Mouse (Mus musculus) gastrocnemius, adult 2 months (tissue): ENCODE results near the gene Tnks1bp1. TPM values are rescaled to one million over a fixed set of nuclear protein-coding genes. Genes with fewer than 3 reads are reported as not detected.
A peak's percentile ranks its signal among the peaks of the same experiment; 100 is the strongest.

Experiments
- DNase-seq: peaks from one replicate; pipeline ENCODE4 v3.0.0; 2022
- H3K27ac ChIP-seq: fragments of 200-600 bp; 2 replicates; pipeline ENCODE4 v1.8.1; 2022; ENCODE audit warnings: mild to moderate bottlenecking
- H3K4me3 ChIP-seq: fragments of 200-600 bp; 2 replicates; pipeline ENCODE4 v1.8.1; 2022; ENCODE audit warnings: mild to moderate bottlenecking, moderate library complexity
- CTCF ChIP-seq: fragments of 200-600 bp; IDR thresholded peaks from 2 replicates; pipeline ENCODE4 v1.8.1; 2022; ENCODE audit warnings: antibody characterized with exemption, mild to moderate bottlenecking, moderate library complexity
- intact Hi-C: fragments of 180-260 bp; cut with DNase I; formaldehyde crosslinking; loops from one replicate; pipeline ENCODE4 v1.15.1; 2025
- total RNA-seq, 2 experiments: library from RNA; stranded (reverse); gene quantifications; 2 replicates each; pipeline ENCODE4 v1.2.3; 2021

The Tnks1bp1 gene
- total RNA-seq, 2 experiments from 2014 or later: 23.3 to 29.7 TPM

GRCm38 (mm10) chr2:85022043-85022442, 25.8 kb upstream of the Tnks1bp1 start:
- no peak overlapping the region for H3K27ac ChIP-seq
- intact Hi-C loops: loop anchor here (5.0 kb wide), 1 partner anchor 225 kb away; no protein-coding TSS in a partner anchor
- TF ChIP-seq CTCF: peak; percentile 63
- DNase-seq: no peak
- no peak overlapping the region for H3K4me3 ChIP-seq

GRCm38 (mm10) chr2:85026178-85026577, 21.6 kb upstream of the Tnks1bp1 start:
- no peak overlapping the region for H3K4me3 ChIP-seq
- no peak for DNase-seq
- no peak overlapping the region for H3K27ac ChIP-seq
- intact Hi-C loops: no loop called here
- TF ChIP-seq CTCF: no peak

GRCm38 (mm10) chr2:85027281-85027680, 20.5 kb upstream of the Tnks1bp1 start:
- no peak for TF ChIP-seq CTCF
- Histone ChIP-seq H3K4me3 (no peak overlapping the region), H3K27ac (no peak overlapping the region)
- intact Hi-C loops: no loop called here
- DNase-seq: no peak

- H3K4me3 ChIP-seq: no peak overlapping the region
- intact Hi-C loops: loop anchor here (10.0 kb wide), 1 partner anchor 305 kb away; the partner anchor contains the start of gene Clp1
- H3K27ac ChIP-seq: no peak overlapping the region
- DNase-seq: no peak
- TF ChIP-seq CTCF: no peak
Observed at GRCm38 (mm10) chr2:85029897-85030296, 17.9 kb upstream of the Tnks1bp1 start.

DNA sequence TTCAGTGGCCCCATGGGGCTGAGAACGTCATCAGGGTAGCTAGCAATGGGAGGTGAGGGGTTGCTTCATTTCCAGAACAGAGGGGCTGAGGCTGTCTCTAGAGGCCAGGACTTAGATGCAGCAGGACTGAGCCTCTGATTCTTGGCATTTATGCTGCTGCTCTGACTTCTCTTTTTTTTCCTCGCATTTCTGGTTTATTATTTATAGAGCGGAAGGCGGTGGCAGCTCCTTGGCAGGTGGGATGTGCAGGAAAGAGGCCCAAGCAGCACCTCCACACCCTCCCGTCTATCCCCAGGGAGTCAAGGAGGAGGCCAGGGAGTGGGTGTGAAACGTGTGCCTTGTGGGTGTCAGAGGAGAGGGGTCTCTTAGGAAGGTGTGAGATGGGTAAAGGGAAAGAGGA, 16.8 kb upstream of the Tnks1bp1 start:
- Histone ChIP-seq H3K27ac (no peak overlapping the region), H3K4me3 (no peak overlapping the region)
- DNase-seq: no peak
- intact Hi-C loops: loop anchor here (10.0 kb wide), 1 partner anchor 306 kb away; the partner anchor contains the start of gene Clp1
- no peak for TF ChIP-seq CTCF

GRCm38 (mm10) chr2:85033121-85033520, 14.7 kb upstream of the Tnks1bp1 start:
- no peak overlapping the region for H3K4me3 ChIP-seq
- no peak for TF ChIP-seq CTCF
- H3K27ac ChIP-seq: no peak overlapping the region
- DNase-seq: no peak
- intact Hi-C loops: loop anchor here (10.0 kb wide), 1 partner anchor 308 kb away; the partner anchor contains the start of gene Clp1

DNA sequence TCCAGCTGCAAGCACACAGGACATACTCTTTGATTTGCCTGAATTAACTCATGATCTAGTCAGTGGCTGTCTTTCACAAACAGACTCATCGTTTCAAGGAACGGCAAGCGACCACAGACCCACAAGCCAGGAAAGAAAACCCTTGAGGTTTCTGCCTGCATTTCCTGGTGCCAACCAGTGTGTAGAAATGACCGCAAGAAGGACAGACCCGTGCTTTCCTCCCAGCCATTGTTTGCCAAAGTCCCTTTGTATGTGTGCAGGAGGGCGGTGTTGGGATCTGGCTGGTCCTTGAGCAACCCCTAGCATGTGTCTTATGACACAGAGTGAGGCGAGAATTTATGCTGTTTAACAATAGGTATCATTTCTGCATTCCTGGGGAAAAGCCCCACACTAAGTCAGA, 13.7 kb upstream of the Tnks1bp1 start:
- H3K4me3 ChIP-seq: no peak overlapping the region
- DNase-seq: no peak
- H3K27ac ChIP-seq: no peak overlapping the region
- intact Hi-C loops: loop anchor here (10.0 kb wide), 1 partner anchor 309 kb away; the partner anchor contains the start of gene Clp1
- no peak for TF ChIP-seq CTCF

DNA sequence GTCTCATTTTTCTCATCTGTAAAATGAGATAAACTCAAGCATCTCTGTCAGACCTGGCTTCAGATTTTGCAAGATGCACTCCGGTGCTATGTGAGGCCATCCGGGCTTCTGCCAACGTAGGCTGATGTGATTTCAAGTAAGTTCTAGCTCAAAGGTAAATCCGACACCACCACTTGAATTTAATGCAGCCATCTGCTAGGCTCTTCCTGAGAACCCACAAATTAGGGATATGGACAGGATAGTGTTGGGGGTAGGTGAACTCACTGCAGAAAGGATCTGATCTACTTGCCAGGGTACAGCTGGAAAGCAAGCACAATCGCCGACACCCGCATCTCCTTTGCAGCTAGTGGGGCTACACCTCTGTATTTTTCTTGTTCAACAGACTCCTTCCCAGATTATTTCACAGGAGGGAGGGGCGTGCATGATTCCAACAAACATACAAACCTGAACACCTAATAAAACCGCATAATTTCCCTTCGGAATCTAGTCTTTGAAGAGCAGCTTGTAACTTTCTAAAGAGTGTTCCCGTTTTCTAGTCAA, 11.2 kb upstream of the Tnks1bp1 start:
- intact Hi-C loops: loop anchor here (10.0 kb wide), 1 partner anchor 312 kb away; the partner anchor contains the start of gene Clp1
- H3K27ac ChIP-seq: peak overlapping the region; percentile 94

GRCm38 (mm10) chr2:85037047-85038026, 10.5 kb upstream of the Tnks1bp1 start, which contains the start of the genes Ssrp1 and P2rx3:
Ssrp1 (plus strand) TSS chr2:85037234.
P2rx3 (minus strand) TSS chr2:85037462.
- intact Hi-C loops: loop anchor here (10.0 kb wide), 1 partner anchor 313 kb away; the partner anchor contains the start of gene Clp1
- peak; percentile 94 for DNase-seq
- Histone ChIP-seq H3K4me3 (peak within 1 kb of the TSS; percentile 97), H3K27ac (peak within 1 kb of the TSS; percentile 94)
- no peak; the same call in 1 of the 2 replicates for TF ChIP-seq CTCF

More for the DNA sequence above, 11.2 kb upstream of the Tnks1bp1 start:
- H3K4me3 ChIP-seq: peak overlapping the region; percentile 97
- no peak for TF ChIP-seq CTCF
- no peak for DNase-seq

GRCm38 (mm10) chr2:85038336-85038735, 9.5 kb upstream of the Tnks1bp1 start:
- intact Hi-C loops: loop anchor here (10.0 kb wide), 1 partner anchor 314 kb away; the partner anchor contains the start of gene Clp1

GRCm38 (mm10) chr2:85043623-85044022, 4.2 kb upstream of the Tnks1bp1 start:
- no peak for TF ChIP-seq CTCF
- intact Hi-C loops: no loop called here
- no peak for DNase-seq
- Histone ChIP-seq H3K4me3 (no peak overlapping the region), H3K27ac (no peak overlapping the region)

More at GRCm38 (mm10) chr2:85038336-85038735, 9.5 kb upstream of the Tnks1bp1 start:
- Histone ChIP-seq H3K4me3 (peak overlapping the region; percentile 97), H3K27ac (no peak overlapping the region)
- DNase-seq: no peak
- TF ChIP-seq CTCF: no peak

DNA sequence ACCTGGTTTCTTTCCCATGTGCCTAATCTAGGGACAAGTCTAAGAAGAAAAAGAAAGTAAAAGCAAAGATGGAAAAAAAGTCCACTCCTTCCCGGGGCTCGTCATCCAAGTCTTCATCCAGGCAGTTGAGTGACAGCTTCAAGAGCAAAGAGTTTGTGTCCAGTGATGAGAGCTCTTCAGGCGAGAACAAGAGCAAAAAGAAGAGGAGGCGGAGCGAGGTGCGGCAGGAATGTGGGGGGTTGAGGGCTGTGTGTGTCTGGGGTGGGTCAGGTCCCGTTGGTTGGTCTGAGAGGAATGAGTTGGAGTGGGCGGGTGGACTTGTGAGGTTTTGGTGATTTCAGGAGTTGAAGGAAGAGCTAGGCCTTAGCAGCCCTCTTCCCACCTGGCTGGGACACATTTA, 1.6 kb upstream of the Tnks1bp1 start:
- intact Hi-C loops: no loop called here
- DNase-seq: no peak
- Histone ChIP-seq H3K4me3 (no peak overlapping the region), H3K27ac (peak overlapping the region; percentile 94; the same call in 1 of the 2 replicates)
- TF ChIP-seq CTCF: no peak
